Mouse (Mus musculus) embryonic facial prominence, embryonic 11.5 days (tissue): ENCODE data around the gene Cnpy1. TPM values are rescaled to one million over a fixed set of nuclear protein-coding genes. Genes with fewer than 3 reads are reported as not detected.

Source experiments
- ATAC-seq: fragments of 200-750 bp; cut with Nextera tagmentation; replicated peaks from 2 replicates; pipeline ENCODE4 v1.8.0; 2017; ENCODE audit warnings: low read depth; ENCODE audit not compliant: insufficient number of reproducible peaks, low FRiP score, low TSS enrichment
- DNase-seq: peaks from one replicate; pipeline ENCODE4 v3.0.0-alpha.2; 2015; ENCODE audit warnings: low spot score
- H3K27ac ChIP-seq: fragments of 300-500 bp; sonication (generic); replicated peaks from 2 replicates; pipeline ENCODE4 v1.5.1; 2014; ENCODE audit warnings: mild to moderate bottlenecking, low read depth, low read length, control low read depth
- H3K27me3 ChIP-seq: fragments of 300-500 bp; sonication (generic); 2 replicates; pipeline ENCODE4 v1.6.1; 2014; ENCODE audit warnings: mild to moderate bottlenecking, low read length, moderate library complexity, mixed read lengths; ENCODE audit not compliant: control insufficient read depth, insufficient read depth
- H3K36me3 ChIP-seq: fragments of 300-500 bp; sonication (generic); replicated peaks from 2 replicates; pipeline ENCODE4 v1.6.1; 2014; ENCODE audit warnings: low read depth, mild to moderate bottlenecking, low read length, moderate library complexity, mixed read lengths; ENCODE audit not compliant: control insufficient read depth, insufficient read depth
- H3K4me1 ChIP-seq: fragments of 300-500 bp; sonication (generic); 2 replicates; pipeline ENCODE4 v1.6.1; 2014; ENCODE audit warnings: low read length, mixed read lengths; ENCODE audit not compliant: control insufficient read depth, insufficient read depth
- H3K4me2 ChIP-seq: fragments of 300-500 bp; sonication (generic); 2 replicates; pipeline ENCODE4 v1.6.1; 2014; ENCODE audit warnings: low read depth, mild to moderate bottlenecking, control low read depth, low read length, moderate library complexity
- H3K4me3 ChIP-seq: fragments of 300-500 bp; sonication (generic); 2 replicates; pipeline ENCODE4 v1.5.1; 2014; ENCODE audit warnings: low read depth, low read length, control low read depth
- H3K9ac ChIP-seq: fragments of 300-500 bp; sonication (generic); replicated peaks from 2 replicates; pipeline ENCODE4 v1.6.1; 2014; ENCODE audit warnings: mild to moderate bottlenecking, control low read depth, low read length
- H3K9me3 ChIP-seq: fragments of 300-500 bp; sonication (generic); replicated peaks from 2 replicates; pipeline ENCODE4 v1.6.1; 2016; ENCODE audit warnings: mild to moderate bottlenecking, low read length, inconsistent platforms, mixed read lengths; ENCODE audit not compliant: control insufficient read depth
- WGBS: fragments of 180-500 bp; shearing (Covaris S2); extraction: QIAGEN DNeasy Blood & Tissue Kit; methylation state at CpG from one replicate; pipeline ENCODE4 v1.1.7; 2014; 5-methylcytosine and 5-hydroxymethylcytosine counted together
- polyA plus RNA-seq: library from polyadenylated mRNA; unstranded; fragments of >200 nt; fragmentation: Nextera tagmentation; extraction: Ambion mirVana; gene quantifications from 2 replicates; pipeline ENCODE4 v1.2.1, GENCODE M21; 2014

The Cnpy1 gene
- polyA plus RNA-seq, 1 experiment from 2014 or later = 13.5 TPM

DNA sequence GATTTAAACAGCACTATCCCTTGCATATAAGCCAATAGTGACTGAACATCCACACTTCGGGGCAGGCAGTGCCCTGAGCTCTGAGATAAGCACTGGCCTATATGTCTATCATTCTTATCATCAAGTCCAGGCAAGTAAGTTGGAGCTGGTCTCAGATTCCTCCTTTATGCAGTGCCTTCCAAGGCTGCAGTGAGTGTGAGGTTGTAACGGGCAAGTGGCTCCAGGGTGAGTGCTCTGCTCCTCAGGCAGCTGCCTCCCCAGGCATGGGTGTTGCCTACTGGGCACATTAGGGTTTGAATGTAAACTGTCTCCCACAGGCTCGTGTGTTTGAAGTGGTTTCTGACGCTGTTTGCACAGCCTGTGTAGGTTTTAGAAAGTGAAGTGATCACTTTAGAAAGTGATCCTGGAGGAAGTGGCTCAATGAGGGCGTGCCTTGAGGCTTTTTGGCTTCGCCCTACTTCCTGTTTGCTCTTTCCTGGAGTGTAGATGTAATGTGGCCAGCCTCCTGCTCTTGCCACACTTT is 23.9 kb upstream of the Cnpy1 start:
- WGBS = 56% methylated on average over 6 of the region's 6 CpGs
- no peak overlapping the region for H3K4me2 ChIP-seq
- H3K9ac ChIP-seq = no peak overlapping the region
- ATAC-seq (no peak), DNase-seq (no peak)
- H3K27ac ChIP-seq = no peak overlapping the region
- H3K4me1 ChIP-seq = no peaks in the 10 kb centered on the region
- no peak overlapping the region for H3K4me3 ChIP-seq
- no peaks in the 10 kb centered on the region for H3K36me3 ChIP-seq
- H3K27me3 ChIP-seq = no peaks in the 10 kb centered on the region
- H3K9me3 ChIP-seq = no peaks in the 10 kb centered on the region

GRCm38 (mm10) chr5:28267576-28267975 is 22.0 kb upstream of the Cnpy1 start:
- Histone ChIP-seq H3K4me1 (no peaks in the 10 kb centered on the region), H3K4me3 (no peak overlapping the region), H3K27me3 (no peaks in the 10 kb centered on the region), H3K9ac (no peak overlapping the region), H3K27ac (no peak overlapping the region), H3K36me3 (no peaks in the 10 kb centered on the region), H3K9me3 (no peaks in the 10 kb centered on the region), H3K4me2 (no peak overlapping the region)
- 58% methylated on average over 2 of the region's 2 CpGs for WGBS
- DNase-seq (no peak), ATAC-seq (no peak)

DNA sequence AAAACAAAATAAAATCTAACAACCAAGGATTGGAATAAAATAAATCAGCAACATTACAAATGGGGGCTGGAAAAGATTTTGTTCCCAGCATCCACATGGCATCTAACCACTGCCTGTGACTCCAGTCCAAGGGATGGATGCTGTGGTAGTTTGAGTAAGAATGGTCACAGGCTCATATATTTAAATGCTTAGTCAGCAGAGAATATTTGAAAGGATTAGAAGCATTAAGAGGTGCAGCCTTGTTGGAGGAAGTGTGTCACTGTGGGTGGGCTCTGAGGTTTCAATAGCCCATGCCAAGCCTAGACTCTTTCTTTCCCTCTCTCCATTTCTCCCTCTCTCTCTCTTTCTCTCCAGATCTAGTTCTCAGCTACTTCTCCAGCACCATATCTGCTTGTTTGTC is 20.0 kb upstream of the Cnpy1 start:
- H3K4me1 ChIP-seq = no peaks in the 10 kb centered on the region
- no peaks in the 10 kb centered on the region for H3K27me3 ChIP-seq
- ATAC-seq (no peak), DNase-seq (no peak)
- no peaks in the 10 kb centered on the region for H3K9me3 ChIP-seq
- no peak overlapping the region for H3K9ac ChIP-seq
- no peak overlapping the region for H3K4me3 ChIP-seq
- no peak overlapping the region for H3K4me2 ChIP-seq
- no peaks in the 10 kb centered on the region for H3K36me3 ChIP-seq
- H3K27ac ChIP-seq = no peak overlapping the region

DNA sequence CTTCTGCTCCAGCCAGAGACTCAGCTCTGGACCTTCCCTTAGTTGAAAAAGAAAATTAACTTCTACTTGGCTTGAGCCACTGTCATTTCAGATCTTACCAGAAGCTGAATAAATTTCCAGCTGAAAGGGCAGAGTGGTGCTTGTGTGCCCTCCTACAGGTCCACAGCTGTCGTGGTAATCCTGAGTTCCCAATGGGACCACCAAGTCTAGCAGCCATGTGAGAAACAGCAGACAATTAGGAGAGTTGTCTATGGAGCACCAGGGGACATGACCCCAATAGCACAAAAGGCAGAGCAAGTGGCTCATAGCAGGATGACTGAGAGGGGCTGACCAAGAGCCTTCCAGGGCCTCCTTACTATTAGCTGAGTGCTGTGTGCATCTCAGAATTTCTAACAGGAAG is 18.2 kb upstream of the Cnpy1 start:
- Histone ChIP-seq H3K4me3 (no peak overlapping the region), H3K36me3 (no peaks in the 10 kb centered on the region), H3K4me1 (no peaks in the 10 kb centered on the region), H3K9me3 (no peaks in the 10 kb centered on the region), H3K4me2 (no peak overlapping the region), H3K9ac (no peak overlapping the region), H3K27ac (no peak overlapping the region), H3K27me3 (no peaks in the 10 kb centered on the region)
- WGBS = 35% methylated on average over 1 of the region's 1 CpGs
- ATAC-seq (no peak), DNase-seq (no peak)

DNA sequence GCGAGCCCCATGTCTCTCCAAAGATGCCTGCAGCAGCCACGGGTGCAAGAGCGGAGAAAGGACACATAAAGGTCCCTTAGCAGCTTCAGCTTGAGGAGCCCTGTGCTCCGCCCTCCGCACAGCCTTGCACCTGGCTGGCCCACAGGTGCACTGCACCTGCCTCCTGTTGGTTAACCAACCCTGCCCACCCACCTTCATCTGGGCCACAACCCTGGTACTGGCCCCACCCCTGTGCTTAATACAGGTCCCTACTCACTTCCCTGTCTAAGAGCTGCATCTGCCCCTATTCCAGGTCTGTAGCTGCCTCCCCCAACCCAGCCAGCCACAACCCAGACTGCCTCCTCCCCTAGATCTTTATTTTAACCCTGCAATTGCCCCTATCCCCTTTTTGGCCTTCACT is 16.5 kb upstream of the Cnpy1 start:
- 87% methylated on average over 5 of the region's 5 CpGs for WGBS
- Histone ChIP-seq H3K36me3 (no peaks in the 10 kb centered on the region), H3K9me3 (no peaks in the 10 kb centered on the region), H3K4me1 (no peaks in the 10 kb centered on the region), H3K4me2 (no peak overlapping the region), H3K9ac (no peak overlapping the region), H3K27me3 (no peaks in the 10 kb centered on the region), H3K4me3 (no peak overlapping the region), H3K27ac (no peak overlapping the region)
- DNase-seq = no peak
- ATAC-seq = no peak

DNA sequence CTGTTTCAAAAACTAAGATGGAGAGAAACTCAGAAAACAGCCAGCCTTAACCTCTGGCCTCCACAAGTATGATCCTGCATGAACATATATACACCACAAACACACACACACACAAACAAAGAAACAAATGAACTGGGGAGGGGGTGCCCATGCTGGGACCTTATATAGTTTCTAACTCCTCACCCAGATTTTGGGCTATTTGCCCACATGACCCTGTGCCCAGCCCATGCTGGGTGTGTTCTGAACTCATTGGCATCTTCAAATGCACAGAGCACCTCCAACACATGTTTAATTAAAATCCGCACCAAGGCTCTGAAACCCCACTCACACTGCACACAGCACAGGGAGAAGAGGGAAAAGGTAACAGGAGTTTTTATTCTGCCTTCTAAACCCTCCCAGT is 14.3 kb upstream of the Cnpy1 start:
- ATAC-seq (no peak), DNase-seq (no peak)
- H3K36me3 ChIP-seq = no peaks in the 10 kb centered on the region

GRCm38 (mm10) chr5:28259385-28259784 is 13.8 kb upstream of the Cnpy1 start:
- Histone ChIP-seq H3K9me3 (no peaks in the 10 kb centered on the region), H3K9ac (no peak overlapping the region), H3K4me2 (no peak overlapping the region), H3K27me3 (no peaks in the 10 kb centered on the region), H3K4me1 (no peaks in the 10 kb centered on the region), H3K4me3 (no peak overlapping the region), H3K27ac (no peak overlapping the region), H3K36me3 (no peaks in the 10 kb centered on the region)
- ATAC-seq = no peak
- 50% methylated on average over 1 of the region's 1 CpGs for WGBS
- DNase-seq = no peak

More for the DNA sequence above, 14.3 kb upstream of the Cnpy1 start:
- H3K27ac ChIP-seq = no peak overlapping the region
- H3K4me1 ChIP-seq = no peaks in the 10 kb centered on the region
- H3K27me3 ChIP-seq = no peaks in the 10 kb centered on the region
- no peak overlapping the region for H3K4me3 ChIP-seq
- H3K4me2 ChIP-seq = no peak overlapping the region
- H3K9ac ChIP-seq = no peak overlapping the region
- WGBS = 79% methylated on average over 1 of the region's 1 CpGs
- no peaks in the 10 kb centered on the region for H3K9me3 ChIP-seq

- H3K4me2 ChIP-seq = no peak overlapping the region
- 78% methylated on average over 4 of the region's 4 CpGs for WGBS
- no peak for DNase-seq
- no peak overlapping the region for H3K4me3 ChIP-seq
- H3K9me3 ChIP-seq = no peaks in the 10 kb centered on the region
- H3K4me1 ChIP-seq = no peaks in the 10 kb centered on the region
- ATAC-seq = no peak
- H3K9ac ChIP-seq = no peak overlapping the region
- no peaks in the 10 kb centered on the region for H3K36me3 ChIP-seq
- H3K27ac ChIP-seq = no peak overlapping the region
- H3K27me3 ChIP-seq = no peaks in the 10 kb centered on the region
Observed at GRCm38 (mm10) chr5:28257816-28258215, 12.2 kb upstream of the Cnpy1 start.
